Mouse (Mus musculus) cerebellum, adult 11-12 months (tissue): ENCODE measurements at regions not wholly inside any gene's neighbourhood (a gene's known extent, or its start where the extent isn't known, plus 50 kb on each side); places are given as distances from the start of the nearest gene placed in this dataset.
"Not testable (repeated sequence)": the region's sequence is repeated elsewhere in the genome, so short reads cannot be mapped to it uniquely, and the experiment has no call there.

Experiments used
- DNase-seq: peaks from one replicate; pipeline ENCODE4 v3.0.0; 2022

DNA sequence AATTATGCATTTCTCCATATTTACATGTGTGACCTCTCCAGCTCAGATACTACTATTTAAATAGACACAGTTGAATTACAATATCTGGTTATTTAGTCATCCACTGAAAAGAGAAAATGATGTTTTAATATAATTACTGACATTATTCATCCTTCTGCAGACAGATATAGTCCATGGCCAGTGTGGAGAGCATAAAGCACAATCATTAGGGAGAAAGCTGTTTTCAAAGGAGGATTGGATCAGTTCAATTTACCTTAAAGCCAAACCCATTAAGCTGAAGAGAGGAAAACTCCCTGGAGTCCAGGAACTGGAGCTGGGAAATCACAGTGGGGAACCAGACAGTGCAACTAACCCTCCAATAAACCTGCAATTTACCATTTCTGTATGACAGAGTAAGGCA is 339.8 kb upstream of the Rgs17 start:
- DNase-seq, result no peak

GRCm38 (mm10) chr10:6265662-6266061 is 343.5 kb upstream of the Rgs17 start:
- no peak for DNase-seq

GRCm38 (mm10) chr10:6291388-6291787 is 369.2 kb upstream of the Rgs17 start:
- DNase-seq, result no peak

- DNase-seq, result peak; percentile 73
Observed at GRCm38 (mm10) chr10:6296621-6297020, 374.4 kb upstream of the Rgs17 start.

DNA sequence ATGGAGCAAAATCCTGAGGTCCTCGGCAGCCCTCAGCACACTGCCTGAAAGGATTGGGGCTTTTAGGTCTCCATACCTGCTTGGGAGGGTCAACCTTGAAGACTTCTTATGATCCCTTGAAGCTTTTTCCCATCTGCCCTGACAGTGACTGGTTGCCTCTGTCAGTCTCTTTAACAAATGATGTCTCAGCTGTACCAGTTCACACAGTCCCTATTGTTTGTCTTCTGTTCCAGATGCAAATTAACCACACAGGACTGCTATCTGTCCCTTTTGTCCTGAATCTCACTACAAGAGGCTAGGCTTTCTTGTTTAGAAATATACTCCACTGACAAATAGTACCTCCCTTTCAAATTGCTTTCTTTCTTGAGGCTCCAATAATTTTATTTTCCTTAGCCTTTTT is 375.6 kb upstream of the Rgs17 start:
- DNase-seq, result no peak

GRCm38 (mm10) chr10:6298682-6299081 is 376.5 kb upstream of the Rgs17 start:
- peak; percentile 19 for DNase-seq

DNA sequence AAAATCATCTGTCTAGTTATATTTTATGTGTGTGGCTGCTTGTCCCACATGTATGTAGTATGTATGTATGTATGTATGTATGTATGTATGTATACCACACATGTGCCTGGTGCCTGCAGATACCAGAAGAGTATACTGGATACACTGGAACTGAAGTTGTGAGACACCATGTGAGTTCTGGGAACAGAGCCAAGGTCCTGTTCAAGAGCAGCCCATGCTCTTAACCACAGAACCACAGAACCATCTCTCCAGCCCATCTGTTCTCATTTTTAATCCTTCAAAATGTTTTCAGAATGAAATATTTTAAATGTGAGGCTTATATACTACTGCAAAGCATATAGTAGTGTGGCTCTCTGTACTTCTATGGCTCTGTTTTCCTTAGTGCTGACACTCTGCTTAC is 379.3 kb upstream of the Rgs17 start:
- DNase-seq, result peak; percentile 8

DNA sequence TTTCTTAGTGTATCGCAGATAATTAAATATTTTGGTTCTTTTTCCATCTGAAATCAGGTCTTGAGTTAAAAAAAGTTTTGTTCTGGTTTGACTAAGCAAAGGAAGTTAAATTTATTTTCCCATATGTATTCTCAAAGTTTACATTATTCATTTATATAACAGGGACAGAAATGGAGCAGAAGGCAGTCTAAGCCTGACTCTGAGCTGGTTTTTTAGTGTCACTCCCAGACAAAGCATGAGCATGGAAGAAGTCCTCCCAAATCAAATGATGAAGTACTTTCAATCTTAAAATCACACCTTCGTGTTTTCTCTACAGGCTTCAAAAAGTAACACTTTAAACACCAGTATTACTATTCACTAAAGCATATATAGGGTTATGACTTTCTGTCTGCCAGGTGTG is 387.2 kb upstream of the Rgs17 start:
- DNase-seq, result no peak

- DNase-seq, result no peak
Observed at GRCm38 (mm10) chr10:6341572-6341971, 416.7 kb upstream of the Oprm1 start.

DNA sequence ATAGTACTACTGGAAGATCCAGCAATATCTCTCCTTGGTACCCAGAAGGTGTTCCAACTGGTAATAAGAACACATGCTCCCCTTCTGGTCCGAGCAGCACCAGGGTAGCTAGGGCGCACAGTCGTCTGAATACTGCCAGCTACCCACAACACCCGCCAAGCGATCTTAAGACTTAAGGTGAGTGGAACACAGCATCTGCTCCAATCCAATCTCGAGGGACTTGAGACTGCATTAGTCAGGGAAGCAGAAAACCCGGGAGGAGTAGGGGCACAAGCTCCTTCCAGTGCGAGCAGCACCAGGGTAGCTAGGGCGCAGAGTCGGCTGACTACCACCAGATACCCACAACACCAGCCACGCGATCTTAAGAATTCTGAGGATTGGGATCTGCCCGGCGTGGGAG is 409.1 kb upstream of the Oprm1 start:
- DNase-seq, result not testable (repeated sequence)

DNA sequence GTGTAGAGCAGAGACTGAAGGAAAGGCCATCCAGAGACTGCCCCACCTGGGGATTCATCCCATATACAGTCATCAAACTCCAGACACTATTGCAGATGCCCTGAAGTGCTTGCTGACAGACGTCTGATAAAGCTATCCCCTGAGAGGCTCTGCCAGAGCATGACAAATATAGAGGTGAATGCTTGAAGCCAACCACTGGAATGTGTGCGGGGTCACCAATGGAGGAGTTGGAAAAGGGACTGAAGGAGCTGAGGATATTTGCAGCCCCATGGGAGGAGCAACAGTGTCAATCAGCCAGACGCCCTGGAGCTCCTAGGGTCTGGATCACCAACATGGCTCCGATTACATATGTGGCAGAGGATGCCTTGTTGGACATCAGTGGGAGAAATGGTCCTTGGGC is 392.1 kb upstream of the Oprm1 start:
- no peak for DNase-seq

DNA sequence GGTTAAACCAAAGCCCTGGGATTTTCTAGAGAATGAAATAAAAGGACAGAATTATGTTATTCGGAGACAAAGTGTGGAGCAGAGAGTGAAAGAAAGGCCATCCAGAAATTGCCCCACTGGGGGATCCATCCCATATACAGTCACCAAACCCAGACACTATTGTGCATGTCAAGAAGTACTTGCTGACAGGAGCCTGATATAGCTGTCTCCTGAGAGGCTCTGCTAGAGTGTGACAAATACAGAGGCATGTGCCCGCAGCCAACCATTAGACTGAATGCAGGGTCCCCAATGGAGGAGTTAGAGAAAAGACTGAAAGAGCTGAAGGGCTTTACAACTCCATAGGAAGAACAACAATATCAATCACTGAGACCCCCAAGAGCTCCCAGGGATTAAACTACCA is 386.6 kb upstream of the Oprm1 start:
- DNase-seq, result no peak

DNA sequence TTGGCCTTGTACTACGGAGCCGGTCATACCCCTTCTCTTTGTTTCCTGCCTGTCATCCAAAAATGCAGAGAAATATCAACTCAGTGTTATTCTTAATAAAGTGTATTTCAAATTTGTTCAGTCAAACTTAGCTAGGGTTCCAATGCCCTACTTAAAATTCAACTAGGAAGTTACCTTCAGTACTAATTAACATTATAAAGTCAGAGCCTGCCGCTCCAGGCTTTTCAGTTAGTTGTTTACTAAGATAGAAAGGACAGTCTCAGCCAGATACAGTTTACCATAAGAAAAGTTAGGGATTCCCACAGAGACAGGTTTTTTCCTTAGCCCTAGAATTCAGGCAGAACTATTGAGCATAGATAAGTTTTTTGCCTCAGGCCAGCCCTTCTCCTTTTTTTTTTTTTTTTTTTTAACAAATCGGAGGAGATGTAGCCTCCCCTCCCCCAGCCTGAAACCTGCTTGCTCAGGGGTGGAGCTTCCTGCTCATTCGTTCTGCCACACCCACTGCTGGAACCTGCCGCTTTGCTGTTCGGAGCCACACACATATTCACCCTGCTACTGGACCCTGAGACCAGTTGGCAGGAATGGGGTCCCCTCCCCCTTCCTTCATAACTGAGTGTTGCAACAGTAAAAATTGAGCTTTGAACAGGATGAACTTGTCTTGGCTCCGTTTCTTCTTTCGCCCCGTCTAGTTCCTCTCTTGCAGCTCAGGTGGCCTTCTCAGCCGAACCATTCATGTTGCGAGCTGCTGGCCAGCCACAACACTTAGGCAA is 340.8 kb upstream of the Oprm1 start:
- DNase-seq, result not testable (repeated sequence)

GRCm38 (mm10) chr10:6418234-6418633 is 340.1 kb upstream of the Oprm1 start:
- not testable (repeated sequence) for DNase-seq

DNA sequence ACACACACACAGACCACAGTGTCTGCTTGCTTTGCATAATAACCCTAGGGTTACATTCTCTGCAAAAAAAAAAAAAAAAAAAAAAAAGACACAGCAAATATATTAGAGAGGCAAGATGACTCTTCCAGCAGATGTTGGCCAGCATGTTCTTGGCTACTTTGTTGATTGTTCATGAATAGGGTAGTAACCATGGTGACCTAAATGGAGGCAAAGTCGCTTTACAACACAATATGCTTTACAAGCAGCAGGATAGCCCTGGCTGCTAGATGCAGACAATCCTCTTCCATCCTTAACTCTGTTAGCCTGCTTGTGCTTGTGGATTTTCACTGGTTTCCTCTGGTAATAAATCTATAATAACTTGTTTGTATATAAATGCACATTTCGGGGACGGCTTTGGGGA is 292.5 kb upstream of the Oprm1 start:
- DNase-seq, result no peak

DNA sequence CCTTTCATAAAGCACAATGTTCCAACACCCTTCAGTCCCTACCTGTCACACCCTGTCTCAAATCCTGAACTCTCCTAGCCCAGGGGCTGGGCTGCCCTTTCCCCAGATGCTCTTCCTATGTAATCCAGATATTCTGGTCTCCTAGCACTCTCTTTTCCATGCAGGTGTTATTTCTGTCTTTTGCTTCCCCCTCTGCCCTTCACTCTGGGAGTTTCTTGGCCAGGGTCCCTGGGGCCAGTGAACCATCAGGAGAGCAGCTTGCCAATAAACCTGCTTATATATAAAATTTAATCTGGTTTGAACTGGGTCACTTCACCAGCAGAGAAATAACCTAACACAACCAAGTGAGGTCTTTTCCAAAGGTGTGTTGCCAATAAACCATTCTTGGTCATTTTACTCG is 278.0 kb upstream of the Oprm1 start:
- no peak for DNase-seq

- no peak for DNase-seq
Observed at GRCm38 (mm10) chr10:6488605-6489004, 269.7 kb upstream of the Oprm1 start.

DNA sequence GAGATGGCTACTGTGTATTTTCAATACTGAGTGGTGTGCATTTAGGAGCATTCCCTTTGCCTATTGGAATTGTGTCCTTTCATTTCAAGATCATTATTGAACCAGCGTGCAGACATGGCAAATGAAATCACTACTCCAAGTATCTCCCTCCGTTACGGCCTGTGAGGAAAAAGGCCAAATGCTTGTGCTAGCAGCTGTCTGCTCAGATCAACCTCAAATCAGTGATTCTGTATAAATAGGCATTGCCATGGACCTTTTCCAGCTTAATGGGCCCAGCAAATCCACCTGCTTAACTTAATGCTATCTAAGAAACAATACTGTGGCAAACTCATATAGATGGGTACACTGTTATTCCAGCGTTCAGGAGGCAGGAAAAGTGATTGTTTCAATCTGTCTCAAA is 265.6 kb upstream of the Oprm1 start:
- DNase-seq, result peak; percentile 26

- no peak for DNase-seq
Observed at GRCm38 (mm10) chr10:6495081-6495480, 263.2 kb upstream of the Oprm1 start.

DNA sequence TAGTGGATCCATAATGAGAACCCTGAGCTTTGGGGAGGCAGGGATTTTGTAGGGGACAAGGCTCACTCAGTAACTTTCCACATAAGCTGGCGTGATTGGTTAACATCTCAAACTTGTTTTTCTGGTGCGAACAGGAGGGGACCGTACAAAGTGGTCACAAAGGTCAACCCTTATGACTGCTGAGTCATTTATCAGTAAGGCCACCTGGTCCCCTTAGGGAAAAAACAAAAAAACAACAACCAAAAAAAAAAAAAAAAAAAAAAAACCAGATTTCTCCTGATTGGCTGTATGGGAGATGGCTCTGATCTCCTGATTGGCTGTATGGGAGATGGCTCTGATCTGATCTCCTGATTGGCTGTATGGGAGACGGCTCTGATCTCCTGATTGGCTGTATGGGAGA is 244.0 kb upstream of the Oprm1 start:
- DNase-seq, result no peak

- no peak for DNase-seq
Observed at GRCm38 (mm10) chr10:6562516-6562915, 195.8 kb upstream of the Oprm1 start.

DNA sequence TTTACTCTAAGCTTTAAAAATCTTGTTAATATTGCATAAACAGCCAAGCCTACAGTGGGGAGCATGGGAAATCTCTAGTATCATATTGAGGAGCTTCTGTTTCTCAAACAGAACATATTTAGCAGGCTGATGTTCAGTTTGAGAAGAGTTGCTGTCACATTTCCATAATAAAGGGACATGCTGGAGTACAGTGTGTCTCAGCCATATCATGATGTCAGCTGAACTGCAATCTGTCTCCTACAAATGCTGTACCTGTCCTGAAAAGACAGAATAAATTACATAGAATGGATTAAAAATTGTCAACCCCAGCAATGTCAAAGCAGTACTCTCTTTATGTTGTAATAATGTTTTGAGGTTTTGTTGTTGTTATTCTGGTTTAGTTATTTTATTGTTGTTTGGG is 179.7 kb upstream of the Oprm1 start:
- DNase-seq, result no peak

GRCm38 (mm10) chr10:6585821-6586220 is 172.5 kb upstream of the Oprm1 start:
- not testable (repeated sequence) for DNase-seq

GRCm38 (mm10) chr10:6590211-6590610 is 168.1 kb upstream of the Oprm1 start:
- no peak for DNase-seq

DNA sequence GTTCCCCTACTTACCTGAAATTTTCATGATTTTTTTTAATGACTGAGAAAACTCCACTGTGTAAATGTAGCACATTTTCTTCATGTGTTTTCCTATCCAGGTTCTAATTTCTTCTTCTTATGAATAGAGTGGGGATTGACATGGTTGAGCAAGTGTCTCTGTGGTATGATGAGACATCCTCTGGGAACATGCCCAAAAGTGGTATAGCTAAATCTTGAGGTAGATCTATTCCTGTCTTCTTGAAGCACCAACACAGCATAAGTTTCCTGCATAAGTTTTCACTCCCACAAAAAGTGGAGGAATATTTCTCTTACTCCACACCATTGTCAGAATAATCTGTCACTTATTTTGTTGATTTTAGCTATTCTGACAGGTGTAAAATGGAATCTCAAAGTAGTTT is 161.1 kb upstream of the Oprm1 start:
- DNase-seq, result no peak
